Mouse (Mus musculus) midbrain, postnatal 0 days (tissue): ENCODE measurements at regions not wholly inside any gene's neighbourhood (a gene's known extent, or its start where the extent isn't known, plus 50 kb on each side); places are given as distances from the start of the nearest gene placed in this dataset.

Experiments
- ATAC-seq: fragments of 200-750 bp; cut with Nextera tagmentation; 2 replicates; pipeline ENCODE4 v1.8.0; 2017; ENCODE audit warnings: moderate number of reproducible peaks, mild to moderate bottlenecking, moderate TSS enrichment, moderate library complexity; ENCODE audit not compliant: low FRiP score
- DNase-seq: peaks from one replicate; pipeline ENCODE4 v3.0.0-alpha.2; 2015; ENCODE audit warnings: low spot score
- H3K27ac ChIP-seq: fragments of 300-500 bp; sonication (generic); 2 replicates; pipeline ENCODE4 v1.5.1; 2014; ENCODE audit warnings: low read depth, mild to moderate bottlenecking, low read length, mixed read lengths
- H3K27me3 ChIP-seq: fragments of 300-500 bp; sonication (generic); 2 replicates; pipeline ENCODE4 v1.6.1; 2014; ENCODE audit warnings: low read length, control low read depth, mixed read lengths; ENCODE audit not compliant: insufficient read depth
- H3K36me3 ChIP-seq: fragments of 300-500 bp; sonication (generic); 2 replicates; pipeline ENCODE4 v1.6.1; 2014; ENCODE audit warnings: low read length, control low read depth, mixed read lengths; ENCODE audit not compliant: insufficient read depth
- H3K4me1 ChIP-seq: fragments of 300-500 bp; sonication (generic); 2 replicates; pipeline ENCODE4 v1.6.1; 2014; ENCODE audit warnings: mild to moderate bottlenecking, control low read depth, antibody characterized with exemption, low read length, mixed read lengths; ENCODE audit not compliant: insufficient read depth
- H3K4me2 ChIP-seq: fragments of 300-500 bp; sonication (generic); 2 replicates; pipeline ENCODE4 v1.6.1; 2014; ENCODE audit warnings: low read depth, mild to moderate bottlenecking, low read length, mixed read lengths; ENCODE audit not compliant: poor library complexity, severe bottlenecking
- H3K4me3 ChIP-seq: fragments of 300-500 bp; sonication (generic); 2 replicates; pipeline ENCODE4 v1.5.1; 2014; ENCODE audit warnings: low read depth, mild to moderate bottlenecking, low read length, moderate library complexity
- H3K9ac ChIP-seq: fragments of 300-500 bp; sonication (generic); replicated peaks from 2 replicates; pipeline ENCODE4 v1.6.1; 2014; ENCODE audit warnings: mild to moderate bottlenecking, low read length, moderate library complexity, mixed read lengths; ENCODE audit not compliant: poor library complexity, severe bottlenecking
- H3K9me3 ChIP-seq: fragments of 300-500 bp; sonication (generic); 2 replicates; pipeline ENCODE4 v1.6.1; 2016; ENCODE audit warnings: low read length, control low read depth
- CTCF ChIP-seq: IDR thresholded peaks from 2 replicates; pipeline ENCODE4 v1.5.1; 2016; ENCODE audit warnings: antibody characterized with exemption, mild to moderate bottlenecking
- WGBS: fragments of 180-500 bp; shearing (Covaris S2); extraction: QIAGEN DNeasy Blood & Tissue Kit; methylation state at CpG from one replicate; pipeline ENCODE4 v1.1.7; 2014; 5-methylcytosine and 5-hydroxymethylcytosine counted together

- no peaks in the 10 kb centered on the region for H3K4me1 ChIP-seq
- 78% methylated on average over 7 of the region's 7 CpGs for WGBS
- no peaks in the 10 kb centered on the region for H3K9me3 ChIP-seq
- no peak for TF ChIP-seq CTCF
- DNase-seq, result no peak
- H3K27me3 ChIP-seq, result no peaks in the 10 kb centered on the region
- no peak overlapping the region for H3K4me3 ChIP-seq
- no peak for ATAC-seq
- H3K9ac ChIP-seq, result no peak overlapping the region
- no peak overlapping the region for H3K27ac ChIP-seq
- H3K4me2 ChIP-seq, result no peak overlapping the region
- no peaks in the 10 kb centered on the region for H3K36me3 ChIP-seq
These were observed 253.4 kb upstream of the Nt5e start for GRCm38 (mm10) chr9:88073579-88073978.

GRCm38 (mm10) chr9:88082931-88083479, 244.0 kb upstream of the Nt5e start:
- no peaks in the 10 kb centered on the region for H3K27me3 ChIP-seq
- DNase-seq (no peak), ATAC-seq (no peak)
- no peak overlapping the region for H3K9ac ChIP-seq
- no peaks in the 10 kb centered on the region for H3K4me1 ChIP-seq
- no peaks in the 10 kb centered on the region for H3K9me3 ChIP-seq
- H3K4me2 ChIP-seq, result no peak overlapping the region
- no peaks in the 10 kb centered on the region for H3K36me3 ChIP-seq
- H3K4me3 ChIP-seq, result no peak overlapping the region
- 69% methylated on average over 5 of the region's 5 CpGs for WGBS
- TF ChIP-seq CTCF, result no peak
- H3K27ac ChIP-seq, result no peak overlapping the region

GRCm38 (mm10) chr9:88085181-88085816, 241.7 kb upstream of the Nt5e start:
- Histone ChIP-seq H3K9me3 (no peaks in the 10 kb centered on the region), H3K27ac (no peak overlapping the region), H3K4me2 (no peak overlapping the region), H3K36me3 (no peaks in the 10 kb centered on the region), H3K27me3 (no peaks in the 10 kb centered on the region), H3K4me3 (no peak overlapping the region), H3K4me1 (no peaks in the 10 kb centered on the region), H3K9ac (no peak overlapping the region)
- TF ChIP-seq CTCF, result no peak
- WGBS, result 95% methylated on average over 11 of the region's 11 CpGs
- ATAC-seq, result no peak
- DNase-seq, result no peak

GRCm38 (mm10) chr9:88085866-88086265, 241.1 kb upstream of the Nt5e start:
- Histone ChIP-seq H3K9ac (no peak overlapping the region), H3K27me3 (no peaks in the 10 kb centered on the region), H3K27ac (no peak overlapping the region), H3K4me3 (no peak overlapping the region), H3K36me3 (no peaks in the 10 kb centered on the region), H3K9me3 (no peaks in the 10 kb centered on the region), H3K4me2 (no peak overlapping the region), H3K4me1 (no peaks in the 10 kb centered on the region)
- ATAC-seq (no peak), DNase-seq (no peak)
- WGBS, result 70% methylated on average over 3 of the region's 3 CpGs
- TF ChIP-seq CTCF, result no peak

- TF ChIP-seq CTCF, result no peak
- H3K4me2 ChIP-seq, result no peak overlapping the region
- no peaks in the 10 kb centered on the region for H3K36me3 ChIP-seq
- no peak for ATAC-seq
- no peak for DNase-seq
- H3K9ac ChIP-seq, result no peak overlapping the region
- WGBS, result 71% methylated on average over 8 of the region's 8 CpGs
- no peaks in the 10 kb centered on the region for H3K4me1 ChIP-seq
- H3K4me3 ChIP-seq, result no peak overlapping the region
- H3K9me3 ChIP-seq, result no peaks in the 10 kb centered on the region
- H3K27ac ChIP-seq, result no peak overlapping the region
- H3K27me3 ChIP-seq, result no peaks in the 10 kb centered on the region
These were observed 235.0 kb upstream of the Nt5e start for GRCm38 (mm10) chr9:88091781-88092527.

- WGBS, result 89% methylated on average over 4 of the region's 4 CpGs
- no peaks in the 10 kb centered on the region for H3K27me3 ChIP-seq
- no peak overlapping the region for H3K4me3 ChIP-seq
- no peak overlapping the region for H3K4me2 ChIP-seq
- no peak overlapping the region for H3K9ac ChIP-seq
- no peaks in the 10 kb centered on the region for H3K9me3 ChIP-seq
- H3K4me1 ChIP-seq, result no peaks in the 10 kb centered on the region
- DNase-seq (no peak), ATAC-seq (no peak)
- TF ChIP-seq CTCF, result no peak
- no peaks in the 10 kb centered on the region for H3K36me3 ChIP-seq
- no peak overlapping the region for H3K27ac ChIP-seq
These were observed 234.4 kb upstream of the Nt5e start for GRCm38 (mm10) chr9:88092561-88092960.
